Mouse (Mus musculus) liver, postnatal 0 days (tissue): Measurements from ENCODE around the gene Rragc. TPM values are rescaled to one million over a fixed set of nuclear protein-coding genes. Genes with fewer than 3 reads are reported as not detected.

Experiments used
- ATAC-seq: fragments of 200-750 bp; cut with Nextera tagmentation; 2 replicates; pipeline ENCODE4 v1.8.0; 2017; ENCODE audit warnings: mild to moderate bottlenecking, moderate library complexity
- DNase-seq: peaks from one replicate; pipeline ENCODE4 v3.0.0-alpha.2; 2016
- H3K27ac ChIP-seq: fragments of 300-500 bp; sonication (generic); 2 replicates; pipeline ENCODE4 v1.5.1; 2014; ENCODE audit warnings: antibody characterized with exemption, moderate library complexity, mild to moderate bottlenecking, low read depth
- H3K27me3 ChIP-seq: fragments of 300-500 bp; sonication (generic); 2 replicates; pipeline ENCODE4 v1.6.1; 2014; ENCODE audit warnings: low read length, control low read depth, mixed read lengths; ENCODE audit not compliant: insufficient read depth
- H3K36me3 ChIP-seq: fragments of 300-500 bp; sonication (generic); replicated peaks from 2 replicates; pipeline ENCODE4 v1.6.1; 2014; ENCODE audit warnings: mild to moderate bottlenecking, control low read depth, low read length, moderate library complexity, mixed read lengths; ENCODE audit not compliant: insufficient read depth
- H3K4me1 ChIP-seq: fragments of 300-500 bp; sonication (generic); 2 replicates; pipeline ENCODE4 v1.6.1; 2014; ENCODE audit warnings: antibody characterized with exemption, mild to moderate bottlenecking, control low read depth; ENCODE audit not compliant: insufficient read depth
- H3K4me2 ChIP-seq: fragments of 300-500 bp; sonication (generic); 2 replicates; pipeline ENCODE4 v1.6.1; 2014; ENCODE audit warnings: low read depth, mild to moderate bottlenecking, low read length, moderate library complexity, mixed read lengths
- H3K4me3 ChIP-seq: fragments of 300-500 bp; sonication (generic); 2 replicates; pipeline ENCODE4 v1.5.1; 2014; ENCODE audit warnings: low read depth, low read length
- H3K9ac ChIP-seq: fragments of 300-500 bp; sonication (generic); replicated peaks from 2 replicates; pipeline ENCODE4 v1.6.1; 2014; ENCODE audit warnings: mild to moderate bottlenecking, moderate library complexity
- H3K9me3 ChIP-seq: fragments of 300-500 bp; sonication (generic); 2 replicates; pipeline ENCODE4 v1.6.1; 2016; ENCODE audit warnings: mild to moderate bottlenecking, control low read depth, low read length, mixed read lengths
- CTCF ChIP-seq: sonication (generic); IDR thresholded peaks from 2 replicates; pipeline ENCODE4 v1.5.1; 2016; ENCODE audit warnings: antibody characterized with exemption, low read depth
- EP300 ChIP-seq: IDR thresholded peaks from 2 replicates; pipeline ENCODE4 v1.6.1; 2016; ENCODE audit warnings: antibody characterized with exemption, low read depth, mild to moderate bottlenecking
- WGBS: fragments of 180-500 bp; shearing (Covaris S2); extraction: QIAGEN DNeasy Blood & Tissue Kit; methylation state at CpG from one replicate; pipeline ENCODE4 v1.1.7; 2014; ENCODE audit not compliant: insufficient replicate concordance; 5-methylcytosine and 5-hydroxymethylcytosine counted together
- polyA plus RNA-seq: library from polyadenylated mRNA; unstranded; fragments of >200 nt; fragmentation: Nextera tagmentation; extraction: Ambion mirVana; gene quantifications from 2 replicates; pipeline ENCODE4 v1.2.1, GENCODE M21; 2015

Gene Rragc
- polyA plus RNA-seq, result 20.0 and 20.1 TPM in 2 replicates

- DNase-seq, result peak; percentile 100
- H3K36me3 ChIP-seq, result peaks cover 17% of the 10 kb centered on the region
- peaks cover 27% of the 10 kb centered on the region for H3K4me1 ChIP-seq
- no peak for TF ChIP-seq EP300
- TF ChIP-seq CTCF, result no peak
- H3K9me3 ChIP-seq, result no peaks in the 10 kb centered on the region
- under 1% methylated on average over 44 of the region's 49 CpGs for WGBS
- H3K9ac ChIP-seq, result peak within 1 kb of the TSS; percentile 95
- peak within 1 kb of the TSS; percentile 86 for H3K4me2 ChIP-seq
- no peaks in the 10 kb centered on the region for H3K27me3 ChIP-seq
- H3K4me3 ChIP-seq, result peak within 1 kb of the TSS; percentile 99
- H3K27ac ChIP-seq, result peak within 1 kb of the TSS; percentile 95
- ATAC-seq, result peak; percentile 99
Observed at GRCm38 (mm10) chr4:123916748-123917547, at the start of gene Rragc. Gene Rragc (plus strand): TSS chr4:123917446.

GRCm38 (mm10) chr4:123893726-123894125, 23.5 kb upstream of the Rragc start:
- 81% methylated on average over 5 of the region's 5 CpGs for WGBS
- Histone ChIP-seq H3K4me1 (no peaks in the 10 kb centered on the region), H3K4me2 (no peak overlapping the region), H3K4me3 (no peak overlapping the region), H3K27ac (no peak overlapping the region), H3K9ac (no peak overlapping the region), H3K36me3 (no peaks in the 10 kb centered on the region), H3K9me3 (no peaks in the 10 kb centered on the region), H3K27me3 (no peaks in the 10 kb centered on the region)
- ATAC-seq, result no peak
- TF ChIP-seq CTCF, result no peak
- no peak for TF ChIP-seq EP300
- no peak for DNase-seq

- H3K4me2 ChIP-seq, result no peak overlapping the region
- ATAC-seq, result no peak
- no peaks in the 10 kb centered on the region for H3K4me1 ChIP-seq
- DNase-seq, result no peak
- H3K27me3 ChIP-seq, result no peaks in the 10 kb centered on the region
- no peaks in the 10 kb centered on the region for H3K36me3 ChIP-seq
- H3K9ac ChIP-seq, result no peak overlapping the region
- no peaks in the 10 kb centered on the region for H3K9me3 ChIP-seq
- TF ChIP-seq EP300, result no peak
- no peak for TF ChIP-seq CTCF
- WGBS, result 74% methylated on average over 4 of the region's 4 CpGs
- H3K4me3 ChIP-seq, result no peak overlapping the region
- no peak overlapping the region for H3K27ac ChIP-seq
Observed at GRCm38 (mm10) chr4:123894295-123894694, 23.0 kb upstream of the Rragc start.

GRCm38 (mm10) chr4:123898696-123899095, 18.6 kb upstream of the Rragc start:
- Histone ChIP-seq H3K4me1 (no peaks in the 10 kb centered on the region; the same call in 1 of the 2 replicates), H3K27ac (no peak overlapping the region), H3K9ac (no peak overlapping the region), H3K36me3 (no peaks in the 10 kb centered on the region), H3K4me2 (no peak overlapping the region), H3K27me3 (no peaks in the 10 kb centered on the region), H3K9me3 (no peaks in the 10 kb centered on the region), H3K4me3 (no peak overlapping the region)
- TF ChIP-seq CTCF (peak; percentile 85), EP300 (no peak)
- no peak for ATAC-seq
- WGBS, result 12% methylated on average over 5 of the region's 5 CpGs
- DNase-seq, result peak; percentile 50

GRCm38 (mm10) chr4:123903432-123903831, 13.8 kb upstream of the Rragc start:
- WGBS, result 70% methylated on average over 3 of the region's 3 CpGs
- Histone ChIP-seq H3K4me2 (no peak overlapping the region), H3K27me3 (no peaks in the 10 kb centered on the region), H3K9me3 (no peaks in the 10 kb centered on the region), H3K4me3 (no peak overlapping the region), H3K4me1 (peaks cover 9% of the 10 kb centered on the region), H3K36me3 (peaks cover under 1% of the 10 kb centered on the region; the same call in 1 of the 2 replicates), H3K27ac (no peak overlapping the region), H3K9ac (no peak overlapping the region)
- ATAC-seq (no peak), DNase-seq (no peak)
- TF ChIP-seq CTCF, result 0 out of 2 replicates have a peak, but pooled peaks have one; percentile 6
- no peak for TF ChIP-seq EP300

- Histone ChIP-seq H3K9me3 (no peaks in the 10 kb centered on the region), H3K9ac (peak within 1 kb of the TSS; percentile 80), H3K4me3 (peak within 1 kb of the TSS; percentile 85), H3K4me2 (peak within 1 kb of the TSS; percentile 96), H3K36me3 (peaks cover 7% of the 10 kb centered on the region; the same call in 1 of the 2 replicates), H3K27ac (peak within 1 kb of the TSS; percentile 83), H3K27me3 (no peaks in the 10 kb centered on the region), H3K4me1 (peaks cover 9% of the 10 kb centered on the region)
- ATAC-seq (peak; percentile 100), DNase-seq (peak; percentile 100)
- 2% methylated on average over 37 of the region's 49 CpGs for WGBS
- TF ChIP-seq EP300 (peak; percentile 47; the same call in 1 of the 2 replicates), CTCF (no peak)
Observed at GRCm38 (mm10) chr4:123904333-123905125, 12.7 kb upstream of the Rragc start, which contains the start of gene Mycbp. Gene Mycbp (plus strand): TSS chr4:123904832.
